Mouse (Mus musculus) activated CD4-positive, CD25-positive, alpha-beta regulatory T cell, adult 4 months (primary cell): ENCODE measurements around the gene Ddhd1. TPM values are rescaled to one million over a fixed set of nuclear protein-coding genes. Genes with fewer than 3 reads are reported as not detected.
A peak's percentile ranks its signal among the peaks of the same experiment; 100 is the strongest.

ENCODE experiments used
- ATAC-seq: one replicate; pipeline ENCODE4 v1.8.0; 2017
- polyA plus RNA-seq, 2 experiments: library from polyadenylated mRNA; unstranded; fragments of 100-300 nt; shearing (Covaris generic); gene quantifications; one replicate each; pipeline ENCODE4 v1.2.1; 2017

The Ddhd1 gene
- polyA plus RNA-seq, 2 experiments from 2014 or later: 7.7 to 13.8 TPM

DNA sequence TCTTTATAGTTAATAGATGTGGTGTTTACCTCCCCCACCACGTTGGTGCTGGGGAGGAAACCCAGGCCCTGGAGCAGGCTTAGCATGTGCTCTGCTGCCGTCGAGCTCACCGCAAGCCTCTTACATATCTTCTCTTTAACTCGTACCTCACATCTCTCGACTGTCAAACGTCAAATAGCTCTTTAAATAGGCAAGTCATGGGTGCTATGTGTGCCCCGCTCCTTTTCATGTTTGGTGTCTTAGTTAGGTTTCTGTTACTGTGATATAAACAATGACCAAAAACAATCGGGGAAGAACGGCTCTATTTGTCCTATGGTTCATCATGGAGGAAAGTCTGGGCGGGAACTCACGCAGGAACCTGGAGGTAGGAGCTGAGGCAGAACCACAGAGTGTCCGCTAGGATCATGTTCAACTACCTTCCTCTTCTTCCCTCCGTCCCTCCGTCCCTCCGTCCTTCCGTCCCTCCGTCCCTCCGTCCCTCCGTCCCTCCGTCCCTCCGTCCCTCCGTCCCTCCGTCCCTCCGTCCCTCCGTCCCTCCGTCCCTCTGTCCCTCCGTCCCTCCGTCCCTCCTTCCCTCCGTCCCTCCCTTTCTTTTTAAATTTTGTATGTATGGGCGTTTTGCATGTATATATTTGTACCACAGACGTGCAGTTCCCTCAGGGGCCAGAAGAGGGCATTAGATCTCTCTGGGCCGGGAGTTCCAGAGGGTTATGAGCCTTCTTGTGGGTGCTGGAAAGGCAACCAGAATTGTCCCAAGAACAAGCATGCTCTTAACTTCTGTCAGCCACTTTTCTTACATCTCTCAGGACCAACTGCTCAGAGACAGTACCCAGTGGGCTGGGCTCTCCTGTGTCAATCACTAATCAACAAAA is 91.6 kb downstream of the Ddhd1 start:
- ATAC-seq: peak; percentile 65

DNA sequence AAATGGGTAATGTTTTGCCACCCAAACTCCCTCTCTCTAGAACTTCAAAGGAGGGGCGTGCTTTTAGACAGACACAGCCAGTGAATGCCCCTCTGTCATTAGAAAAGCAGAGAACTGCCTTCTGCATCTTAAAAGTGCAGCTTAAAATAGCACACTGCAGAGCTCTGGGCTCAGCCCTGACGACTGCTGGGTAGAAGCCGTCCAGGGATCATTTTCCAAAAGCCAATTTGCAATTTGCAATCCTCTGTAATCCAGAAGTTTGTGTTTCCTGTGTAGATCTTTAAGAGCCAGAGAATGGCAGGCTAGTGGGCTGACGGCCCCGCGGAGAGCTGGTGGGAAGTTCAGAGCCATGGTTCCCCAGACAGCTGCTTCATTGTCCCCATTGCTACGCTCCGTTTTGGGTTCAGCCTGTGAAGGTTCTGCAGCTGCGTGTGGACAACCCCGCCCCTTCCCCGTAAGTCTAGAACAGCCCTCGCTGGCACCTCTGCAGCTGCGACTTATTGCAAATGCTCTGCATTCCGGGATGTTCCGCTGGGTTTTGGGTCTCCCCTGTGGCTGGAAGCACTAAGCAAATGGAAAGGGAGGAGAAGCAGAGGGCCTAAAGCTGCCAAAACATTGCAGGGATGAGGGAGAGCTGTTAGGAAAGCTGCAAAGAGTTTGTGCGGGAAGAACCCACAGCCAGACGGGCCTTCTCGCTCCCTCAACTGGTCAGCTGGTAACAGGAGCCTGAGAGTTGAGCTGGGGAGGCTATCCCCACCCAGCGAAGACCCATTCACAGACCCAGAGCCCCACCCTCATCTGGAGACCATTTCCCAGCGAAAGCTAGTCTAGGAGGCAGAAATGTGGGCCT is 92.5 kb downstream of the Ddhd1 start:
- ATAC-seq: no peak

DNA sequence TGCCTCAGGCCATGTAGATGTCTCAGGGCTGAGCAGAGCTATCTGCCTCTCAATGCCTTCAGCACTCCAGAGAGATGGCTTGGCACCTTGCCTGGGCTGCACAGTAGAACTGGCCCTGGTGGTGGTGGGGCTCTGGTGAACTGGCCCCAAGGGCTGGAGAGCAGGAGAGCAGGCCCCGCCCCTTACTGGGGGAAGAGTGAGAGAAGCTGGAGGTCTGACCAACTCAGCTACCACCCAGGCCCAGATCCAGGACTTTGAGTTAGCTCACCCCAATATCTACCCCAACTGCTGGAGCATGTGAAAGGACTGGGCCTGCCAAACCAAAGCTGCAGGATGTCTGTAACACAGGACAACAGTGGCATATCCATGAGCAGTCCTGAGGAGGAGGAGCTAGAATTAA is 94.4 kb downstream of the Ddhd1 start:
- ATAC-seq: no peak

DNA sequence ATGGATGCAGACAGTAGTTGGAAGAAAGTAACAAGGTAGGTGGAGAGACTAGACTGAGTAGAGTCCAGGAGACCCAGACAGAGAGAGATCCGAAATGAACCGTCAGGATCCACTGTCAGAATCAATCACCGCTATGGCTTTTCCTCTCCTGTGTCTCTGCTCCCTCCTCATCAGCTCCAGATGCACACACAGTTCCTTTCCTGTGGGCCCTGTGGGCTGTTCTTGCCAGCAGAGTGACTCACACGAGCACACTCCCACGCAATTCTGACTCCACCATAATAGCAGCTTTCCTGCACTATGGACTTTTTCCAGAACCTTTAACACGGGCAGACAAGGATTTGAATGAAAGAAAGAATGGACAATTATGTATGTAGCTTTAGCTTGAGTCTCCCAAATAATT is 96.3 kb downstream of the Ddhd1 start:
- no peak for ATAC-seq

DNA sequence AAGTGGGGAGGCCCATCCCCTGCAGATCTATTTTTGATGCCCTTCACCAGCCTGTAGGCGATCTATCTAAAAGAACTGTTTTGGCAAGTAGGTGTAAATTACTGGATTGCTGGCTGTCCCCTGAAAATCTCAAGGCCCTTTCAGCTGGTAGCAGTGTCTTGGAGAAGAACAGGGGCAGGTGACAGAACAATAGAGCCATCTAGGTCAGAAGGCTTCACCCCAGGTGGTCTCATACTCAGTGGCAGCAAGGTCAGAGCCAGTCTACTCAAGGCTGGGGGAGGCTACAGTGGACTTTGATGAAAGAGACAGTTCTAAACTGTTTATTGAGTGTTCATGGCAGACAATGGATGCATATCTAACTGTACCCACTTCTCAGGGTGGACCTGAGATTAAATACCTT is 98.9 kb downstream of the Ddhd1 start:
- ATAC-seq: no peak

DNA sequence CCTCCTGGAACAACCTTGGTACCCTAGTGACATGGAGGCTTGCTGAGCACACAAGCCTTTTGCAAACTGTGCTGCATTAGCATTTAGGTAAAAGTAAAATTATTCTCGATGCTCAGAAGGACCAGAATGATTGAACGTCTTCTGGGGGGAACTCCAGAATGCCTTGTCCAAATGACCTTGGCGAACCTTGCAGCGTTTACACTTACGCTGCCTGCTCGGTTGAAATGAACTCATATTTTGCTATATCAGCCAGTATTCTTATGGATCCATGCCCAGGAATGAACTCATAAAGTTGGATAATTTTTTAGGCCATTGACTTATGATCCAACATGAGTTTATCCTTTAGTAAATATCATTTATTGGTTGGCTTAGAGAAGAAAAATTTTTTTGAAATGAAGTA is 103.6 kb downstream of the Ddhd1 start:
- no peak for ATAC-seq

DNA sequence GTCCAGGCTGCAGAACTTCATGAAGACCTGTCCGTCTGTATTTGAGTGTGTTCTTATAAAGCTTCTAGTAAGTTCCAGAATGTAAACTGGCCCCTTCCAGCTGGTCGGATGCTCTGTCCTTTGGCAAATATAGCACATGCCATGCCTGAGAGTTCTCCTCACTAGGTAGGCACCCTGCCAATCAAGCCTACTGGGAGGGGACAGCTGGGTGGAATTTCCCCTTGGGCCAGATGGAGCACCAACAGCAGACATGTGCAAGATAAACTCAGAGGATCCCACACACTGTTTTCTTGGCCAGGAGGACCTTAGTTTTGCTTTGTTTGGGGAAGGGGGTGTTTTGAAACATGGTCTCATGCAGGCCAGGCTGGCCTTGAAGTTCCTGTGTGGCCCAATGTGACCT is 104.1 kb downstream of the Ddhd1 start:
- ATAC-seq: no peak

DNA sequence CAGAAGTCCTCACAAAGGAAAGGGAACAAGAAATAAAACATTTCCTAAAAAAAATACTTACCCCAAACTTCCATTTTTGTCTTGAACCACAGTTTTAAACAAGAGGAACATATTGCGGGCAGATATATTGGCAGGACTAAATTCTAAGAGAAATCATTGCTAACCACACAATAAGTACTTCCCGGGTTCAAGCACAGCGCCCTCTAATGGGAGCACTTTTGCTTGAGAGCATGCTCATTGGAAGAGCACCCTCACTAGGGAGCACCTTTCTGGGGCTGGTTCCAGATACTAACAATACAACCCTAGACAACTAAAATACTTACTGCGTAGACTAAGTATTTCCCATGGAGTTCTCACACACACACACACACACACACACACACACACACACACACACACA is 105.5 kb downstream of the Ddhd1 start:
- ATAC-seq: no peak

DNA sequence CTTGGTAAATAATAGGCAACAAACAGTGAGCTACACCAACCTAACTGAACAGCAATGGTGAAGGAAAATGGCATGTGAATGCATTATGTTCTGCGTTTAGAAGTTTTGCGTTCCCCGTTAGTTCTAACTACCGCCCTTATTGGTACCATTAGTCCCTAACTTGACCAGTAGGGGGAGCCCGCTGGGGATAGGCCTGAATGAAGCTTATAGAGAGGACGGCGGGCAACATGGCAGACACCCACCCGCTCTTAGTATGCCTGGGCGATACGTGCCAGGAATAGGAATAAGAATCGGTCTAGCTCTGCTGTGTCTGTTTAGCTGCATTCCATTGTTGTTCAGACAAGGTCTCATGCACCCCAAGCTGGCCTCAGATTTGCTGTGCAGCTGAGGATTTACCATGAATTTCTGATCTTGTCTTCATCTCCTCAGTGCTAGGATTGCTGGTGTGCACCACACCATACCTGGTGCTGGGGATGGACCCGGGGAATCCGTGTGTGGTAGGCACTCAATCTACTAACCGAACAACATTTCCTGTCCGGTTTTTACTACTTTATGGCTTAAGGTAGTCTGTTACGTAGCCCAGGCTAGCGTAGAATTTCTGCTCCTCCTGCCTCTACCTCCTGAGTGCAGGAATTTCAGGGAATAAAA is 106.7 kb downstream of the Ddhd1 start:
- ATAC-seq: no peak

DNA sequence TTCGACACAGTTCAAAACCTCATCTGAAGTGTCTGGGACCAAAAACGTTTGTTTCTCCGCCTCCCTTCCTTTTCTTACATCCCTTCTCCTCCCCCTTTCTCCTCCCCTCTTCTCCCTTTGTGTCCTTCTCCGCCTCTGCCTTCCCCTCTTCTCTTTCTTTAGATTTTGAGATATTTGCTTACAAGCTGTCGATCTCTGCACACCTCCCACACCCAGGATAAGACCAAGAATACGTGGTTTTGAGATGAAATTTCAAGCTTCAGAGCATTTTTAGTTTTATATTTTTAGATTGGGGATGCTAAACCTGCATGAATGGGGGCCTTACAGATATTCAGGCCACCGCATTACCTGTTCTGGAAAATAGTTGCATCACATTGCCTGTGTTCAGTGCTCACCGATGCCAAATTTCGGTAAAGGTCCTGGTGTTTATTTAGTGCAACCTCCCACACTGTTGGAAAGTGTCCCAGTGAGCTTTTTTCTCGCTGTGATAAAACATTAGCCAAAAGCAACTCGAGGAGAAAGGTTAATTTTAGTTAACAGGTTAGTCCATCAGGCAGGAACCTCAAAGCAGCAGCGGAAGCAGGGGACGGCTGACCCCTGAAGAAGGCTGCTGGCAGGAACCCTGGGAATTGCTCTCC is 107.8 kb downstream of the Ddhd1 start:
- no peak for ATAC-seq

DNA sequence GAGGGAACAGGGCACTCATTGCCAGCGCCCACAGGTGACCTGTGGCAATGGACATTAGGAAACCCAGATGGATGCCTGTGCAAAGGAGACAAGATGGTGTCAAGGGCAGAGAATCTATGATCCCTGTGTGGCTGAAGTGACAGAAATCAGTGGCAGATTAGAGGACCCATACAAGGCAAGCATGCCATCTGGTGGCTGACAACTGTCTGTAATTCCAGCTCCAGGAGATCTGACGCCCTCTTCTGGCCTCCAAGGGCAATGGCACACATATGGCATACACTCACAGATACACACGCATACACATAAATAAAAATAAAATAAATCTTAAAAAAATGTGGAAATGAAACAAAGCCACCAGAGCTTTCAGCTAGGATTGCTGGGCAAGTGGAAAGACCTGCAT is 109.8 kb downstream of the Ddhd1 start:
- no peak for ATAC-seq

DNA sequence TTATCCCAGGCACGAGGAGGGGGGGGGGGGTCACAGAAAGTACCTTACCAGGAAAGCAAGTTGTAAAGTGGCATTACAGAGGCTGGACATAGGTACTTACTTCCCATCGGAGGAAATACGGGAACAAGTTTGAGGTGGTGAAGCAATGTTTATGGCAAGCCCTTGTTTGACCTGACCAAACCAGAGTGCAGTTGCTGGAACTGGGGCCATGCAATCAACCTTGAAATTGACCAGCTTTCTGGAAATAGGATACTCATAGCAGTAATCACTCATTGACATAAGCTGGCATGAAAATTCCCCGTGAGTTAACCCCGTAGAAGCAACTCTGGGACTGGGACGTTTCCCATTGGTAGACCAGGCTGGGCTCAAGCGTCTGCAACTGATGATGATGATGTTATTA is 113.0 kb downstream of the Ddhd1 start:
- no peak for ATAC-seq

DNA sequence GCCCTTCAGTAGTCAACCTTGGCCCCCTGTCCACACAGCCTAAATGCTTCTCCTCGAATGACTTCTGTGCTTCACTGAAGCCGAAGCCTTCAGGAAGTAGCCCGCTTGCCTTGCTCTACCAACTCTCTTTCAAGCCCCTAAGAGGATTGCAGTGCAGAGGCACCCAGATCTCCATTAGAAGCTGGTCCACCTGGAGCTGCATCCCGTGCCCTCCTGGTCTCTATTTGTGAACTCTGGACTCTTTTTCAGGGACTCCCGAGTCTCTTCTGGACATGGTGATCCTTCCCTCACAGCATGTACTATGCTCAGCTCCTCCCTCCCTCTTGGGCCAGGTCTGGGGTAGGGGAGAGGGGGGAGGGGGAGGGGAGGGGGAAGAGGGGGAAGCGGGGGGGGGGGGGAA is 113.9 kb downstream of the Ddhd1 start:
- ATAC-seq: no peak

DNA sequence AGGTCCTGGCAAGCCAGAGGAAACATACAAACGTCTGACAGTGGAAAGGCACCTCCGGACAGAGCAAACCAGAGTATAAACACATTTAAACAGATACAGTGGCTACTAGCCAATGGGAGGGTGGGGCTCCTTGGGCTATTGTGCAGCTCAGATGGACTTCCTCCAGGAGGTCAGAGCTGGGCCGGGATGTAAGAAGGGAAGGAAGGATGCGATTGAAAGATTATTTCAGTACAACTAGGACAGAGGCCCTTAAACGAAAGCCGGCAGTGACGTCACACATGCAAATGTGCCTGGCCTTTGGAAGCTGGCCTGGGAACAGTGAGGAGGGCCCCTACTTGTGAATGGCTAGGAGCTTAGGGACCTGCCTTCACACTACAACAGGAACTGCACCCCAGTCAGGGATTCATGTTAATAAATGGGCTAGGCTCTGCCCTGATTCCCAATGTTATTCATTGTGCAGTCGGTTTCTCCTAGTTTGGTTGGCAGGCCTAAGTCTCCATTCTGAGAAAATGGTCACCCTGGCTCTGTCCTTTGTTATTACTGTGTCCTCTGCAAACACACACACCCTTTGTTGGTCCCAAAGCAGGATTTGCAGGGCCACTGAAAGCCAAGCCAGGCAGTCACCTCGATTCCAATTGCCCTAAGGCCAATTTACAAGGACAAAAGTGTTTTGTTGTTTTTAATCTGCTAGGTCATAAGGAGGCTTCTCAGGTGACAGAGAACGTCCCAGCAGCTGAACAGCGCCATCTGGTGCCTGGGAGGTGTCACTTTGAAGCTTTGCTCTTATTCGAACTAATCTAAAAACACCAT is 118.1 kb downstream of the Ddhd1 start:
- no peak for ATAC-seq

Other genes with a start within 250 kb of the Ddhd1 start
- gene Fermt2, start 128.0 kb downstream of the Ddhd1 start, polyA plus RNA-seq: under 1 TPM in 1 of 2 experiments, not detected in 1; 0.25 TPM